Mouse (Mus musculus) cerebellum, adult 9-11 months (tissue): ENCODE measurements at regions not wholly inside any gene's neighbourhood (a gene's known extent, or its start where the extent isn't known, plus 50 kb on each side); places are given as distances from the start of the nearest gene placed in this dataset.
A peak's percentile ranks its signal among the peaks of the same experiment; 100 is the strongest.

Experiments used
- DNase-seq: peaks from one replicate; pipeline ENCODE4 v3.0.0; 2022

DNA sequence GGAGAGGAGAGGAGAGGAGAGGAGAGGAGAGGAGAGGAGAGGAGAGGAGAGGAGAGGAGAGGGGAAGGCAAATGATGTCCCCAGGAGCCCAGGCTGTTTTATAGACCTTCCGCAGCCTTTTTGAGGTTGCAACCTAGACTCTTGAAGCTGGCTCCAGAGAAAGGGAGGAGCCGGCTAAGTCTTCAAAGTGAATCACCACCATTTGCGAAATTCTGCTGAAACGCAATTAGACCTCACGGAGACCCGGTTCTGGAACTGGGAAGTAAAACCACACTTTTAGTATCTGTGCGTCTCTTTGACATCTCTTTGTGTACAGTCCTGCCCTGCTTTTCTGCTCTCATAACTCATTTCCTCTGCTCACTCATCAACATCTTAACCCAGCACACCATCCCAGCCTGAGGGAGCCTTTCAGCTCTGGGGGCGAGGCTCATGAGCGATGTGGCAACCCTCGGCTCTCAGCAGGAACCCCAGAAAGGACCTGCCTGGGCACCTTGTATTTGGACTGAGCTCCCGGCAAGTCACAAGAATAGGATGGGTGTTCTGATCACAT lies 196.6 kb upstream of the Jarid2 start:
- DNase-seq, result no peak

DNA sequence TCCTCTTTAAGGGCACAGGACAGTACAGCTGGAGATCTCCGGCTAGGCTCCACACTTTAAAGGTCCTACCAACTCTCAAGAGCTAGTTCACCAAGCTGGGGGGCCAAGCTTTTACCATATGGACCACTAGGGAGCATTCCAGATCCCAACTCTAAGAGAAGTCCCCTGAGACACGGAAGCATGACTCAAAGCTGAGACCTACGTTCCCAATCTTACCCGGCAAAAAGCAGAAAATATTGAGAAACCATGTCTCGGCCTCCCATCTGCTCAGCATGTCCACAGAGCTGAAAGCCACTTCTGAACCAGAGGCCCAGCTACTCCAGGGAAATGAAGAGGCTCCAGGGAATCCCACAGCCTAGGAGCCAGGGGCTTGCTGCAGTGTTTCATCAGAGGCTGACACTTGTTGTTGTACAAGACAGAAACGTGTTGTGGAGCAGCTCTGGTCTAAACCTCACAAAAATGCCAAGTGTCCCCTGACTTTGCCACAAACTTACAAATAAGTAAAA lies 194.6 kb upstream of the Jarid2 start:
- no peak for DNase-seq

- DNase-seq, result no peak
Observed at GRCm38 (mm10) chr13:44535441-44535840, 193.8 kb upstream of the Jarid2 start.

DNA sequence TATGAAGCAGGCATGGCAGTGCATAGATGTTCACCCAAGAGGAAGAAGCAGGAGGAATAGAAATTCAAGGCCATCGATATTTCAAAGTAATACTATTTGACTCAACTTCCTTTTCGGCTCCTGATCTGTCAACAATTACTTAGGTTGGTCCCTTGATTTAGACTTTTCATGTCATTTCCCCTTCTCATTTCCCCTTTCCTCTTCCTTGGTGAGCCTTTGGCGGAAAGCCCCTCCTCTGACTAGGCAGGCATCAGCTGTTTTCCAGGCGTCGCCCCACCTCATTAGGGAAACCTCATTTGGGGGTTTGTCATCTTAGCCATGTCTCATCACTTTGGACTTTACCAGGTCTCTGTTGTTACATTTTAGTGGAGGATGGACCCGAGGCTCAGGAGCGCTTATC lies 191.0 kb upstream of the Jarid2 start:
- DNase-seq, result no peak

DNA sequence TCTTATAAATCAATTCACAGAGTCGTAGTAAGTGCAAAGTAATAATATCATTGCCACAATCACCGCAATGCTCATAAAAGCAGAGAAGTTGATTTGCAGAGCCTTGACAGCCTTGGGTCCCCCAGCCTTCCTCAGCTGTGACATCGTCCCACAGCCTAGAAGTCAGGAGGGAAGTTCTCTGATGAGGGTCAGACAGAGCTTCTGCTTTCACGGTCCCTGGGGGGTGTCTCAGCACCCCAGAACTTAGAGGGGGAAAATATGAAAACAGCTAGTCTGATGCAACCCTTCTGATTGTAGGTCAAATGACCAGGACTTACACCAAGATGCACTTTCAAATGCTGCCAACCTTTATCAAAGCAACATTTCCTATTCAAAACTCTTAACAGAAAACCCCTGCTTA lies 188.9 kb upstream of the Jarid2 start:
- DNase-seq, result no peak

GRCm38 (mm10) chr13:44541243-44541653 lies 188.0 kb upstream of the Jarid2 start:
- peak; percentile 88 for DNase-seq

DNA sequence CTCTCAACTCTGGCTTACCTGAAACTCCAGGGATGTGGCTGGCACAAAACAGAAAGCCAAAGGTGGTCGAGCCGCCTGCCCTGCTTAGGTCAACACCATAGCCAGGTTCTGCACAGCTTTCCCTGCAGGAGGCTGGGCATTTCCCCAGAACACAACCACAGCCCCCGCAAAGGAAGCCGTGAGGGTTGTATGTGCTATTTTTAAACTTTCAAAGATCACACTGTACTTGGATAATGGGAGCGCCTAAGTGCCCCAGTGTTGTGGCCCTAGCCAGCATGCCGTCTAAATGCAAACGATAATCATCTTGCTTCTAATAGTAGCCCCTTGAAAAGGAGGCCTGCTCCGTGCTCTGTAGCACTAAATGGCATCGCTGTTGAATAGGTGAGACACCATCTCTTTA lies 184.5 kb upstream of the Jarid2 start:
- peak; percentile 19 for DNase-seq

GRCm38 (mm10) chr13:44546289-44546688 lies 183.0 kb upstream of the Jarid2 start:
- no peak for DNase-seq

GRCm38 (mm10) chr13:44548880-44549279 lies 180.4 kb upstream of the Jarid2 start:
- DNase-seq, result no peak

GRCm38 (mm10) chr13:44553363-44553762 lies 175.9 kb upstream of the Jarid2 start:
- no peak for DNase-seq

DNA sequence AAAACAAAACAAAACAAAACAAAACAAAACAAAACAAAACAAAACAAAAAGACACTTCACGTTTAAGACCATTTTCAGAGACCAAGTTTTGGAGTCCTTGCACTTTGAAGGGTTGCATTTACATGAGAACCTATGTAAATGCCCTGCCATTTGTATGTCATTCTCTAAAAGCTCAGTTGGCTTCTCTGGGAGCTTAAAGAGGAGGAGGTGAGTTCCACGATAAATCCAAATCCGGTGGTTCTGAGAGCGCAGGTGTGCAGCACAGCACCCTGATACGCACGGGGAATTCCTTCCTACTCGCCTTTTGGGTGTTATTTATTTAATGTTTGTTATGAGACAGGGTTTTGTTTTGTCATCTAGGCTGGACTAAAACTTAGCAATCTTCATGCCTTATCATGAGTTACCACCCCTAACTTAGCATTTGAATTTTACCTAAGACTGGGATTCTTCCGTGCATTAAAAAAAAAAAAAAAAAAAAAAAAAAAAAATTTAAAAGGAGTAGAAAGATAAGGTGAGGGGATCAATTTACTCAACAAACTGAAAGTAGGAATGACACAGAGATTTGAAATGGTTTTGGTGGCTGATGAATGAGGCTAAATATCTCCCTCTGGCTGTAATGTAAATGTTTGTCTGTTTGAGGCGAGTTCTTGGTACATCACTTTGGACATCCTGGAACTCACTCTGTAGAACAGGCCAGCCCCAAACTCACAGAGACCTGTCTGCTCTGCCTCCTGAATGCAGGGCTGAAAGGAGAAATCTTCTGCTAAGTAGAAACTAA lies 174.4 kb upstream of the Jarid2 start:
- no peak for DNase-seq

DNA sequence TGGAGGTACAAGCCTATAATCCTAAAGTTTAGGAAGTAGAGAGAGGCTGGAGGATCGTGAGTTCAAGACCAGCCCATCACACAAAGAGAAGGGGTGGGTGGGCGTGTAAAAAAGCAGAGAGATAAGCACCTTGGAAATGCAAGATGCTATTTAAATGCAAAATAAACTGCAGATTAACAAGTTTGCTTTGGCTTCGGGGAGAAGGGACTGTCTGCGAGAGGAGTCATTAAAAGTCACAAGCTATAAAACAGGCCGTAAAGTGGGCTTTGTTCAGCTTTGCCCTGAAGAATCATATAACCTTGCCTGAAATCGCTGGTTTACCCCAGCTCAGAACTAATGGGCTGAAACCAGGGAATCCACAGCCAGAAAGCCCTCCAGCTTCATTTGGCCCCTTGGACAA lies 173.3 kb upstream of the Jarid2 start:
- DNase-seq, result no peak

DNA sequence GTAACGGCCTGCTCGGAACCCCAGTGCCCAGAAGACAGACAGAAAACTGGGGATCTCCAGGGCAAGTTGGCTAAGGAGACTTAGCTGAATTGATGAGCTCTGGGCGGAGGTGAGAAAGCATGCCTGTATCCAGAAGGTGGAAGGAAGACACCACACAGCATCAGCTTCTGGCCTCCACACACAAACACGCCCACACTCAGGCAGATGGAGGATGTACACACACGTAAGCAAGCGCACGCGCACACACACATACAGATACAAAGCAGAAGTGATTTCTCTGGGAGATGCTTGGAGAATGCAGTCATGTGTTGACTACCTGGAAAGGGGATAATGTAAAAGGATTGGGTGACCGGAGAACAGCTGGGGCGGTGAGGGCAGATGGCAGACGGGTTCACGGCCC lies 171.2 kb upstream of the Jarid2 start:
- DNase-seq, result no peak

DNA sequence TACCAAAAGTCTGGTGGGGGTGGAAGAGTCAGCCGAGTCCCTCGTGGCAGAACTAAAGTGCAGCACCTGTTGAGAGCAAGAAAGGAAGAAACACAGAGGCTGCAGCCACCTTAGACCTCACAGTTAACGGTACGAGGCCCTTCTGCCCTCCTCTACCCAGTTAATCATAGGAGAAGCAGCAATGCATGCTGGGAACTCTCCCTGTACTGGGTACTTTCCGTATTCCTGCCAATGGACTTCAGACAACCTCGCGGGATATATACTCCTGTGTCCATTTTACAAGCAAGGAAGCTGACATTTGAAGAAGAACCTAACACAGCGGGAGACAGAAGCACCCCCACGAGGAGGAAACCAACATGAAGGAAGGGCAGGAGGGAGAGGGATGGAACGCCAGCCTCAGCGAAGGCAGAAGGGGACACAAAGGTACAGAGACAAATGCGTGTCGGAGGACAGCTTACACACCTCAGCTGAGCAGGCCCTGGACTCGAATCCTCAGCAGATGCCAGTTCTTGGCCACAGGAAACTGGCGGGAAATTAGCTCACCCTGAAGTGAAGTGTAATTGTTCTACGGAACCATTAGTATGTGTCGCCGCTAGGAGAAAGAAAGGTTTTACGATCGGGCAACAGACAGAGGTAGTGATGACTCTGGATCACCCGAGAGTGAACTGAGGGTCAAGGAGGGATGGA lies 170.6 kb upstream of the Jarid2 start:
- peak; percentile 56 for DNase-seq

DNA sequence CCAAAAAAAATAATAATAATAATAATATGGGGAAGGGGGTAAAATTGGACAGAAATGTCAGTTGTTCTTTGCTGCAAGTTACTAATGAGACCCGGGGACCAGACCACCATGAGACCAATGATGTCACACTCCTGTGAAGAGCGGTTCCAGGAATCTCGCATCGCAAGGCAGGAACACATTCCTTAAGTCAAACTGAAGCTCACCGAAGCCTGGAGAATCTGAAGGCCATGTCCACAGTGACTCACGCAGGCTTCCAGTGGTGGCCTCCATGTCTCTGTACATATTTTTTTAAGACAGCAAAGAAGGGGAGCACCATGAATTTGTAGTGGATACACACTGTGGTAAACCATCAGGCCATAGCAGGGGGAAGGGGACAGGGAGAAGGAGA lies 170.1 kb upstream of the Jarid2 start:
- no peak for DNase-seq

GRCm38 (mm10) chr13:44559706-44560105 lies 169.6 kb upstream of the Jarid2 start:
- DNase-seq, result no peak

- DNase-seq, result no peak
Observed at GRCm38 (mm10) chr13:44564705-44565104, 164.6 kb upstream of the Jarid2 start.

DNA sequence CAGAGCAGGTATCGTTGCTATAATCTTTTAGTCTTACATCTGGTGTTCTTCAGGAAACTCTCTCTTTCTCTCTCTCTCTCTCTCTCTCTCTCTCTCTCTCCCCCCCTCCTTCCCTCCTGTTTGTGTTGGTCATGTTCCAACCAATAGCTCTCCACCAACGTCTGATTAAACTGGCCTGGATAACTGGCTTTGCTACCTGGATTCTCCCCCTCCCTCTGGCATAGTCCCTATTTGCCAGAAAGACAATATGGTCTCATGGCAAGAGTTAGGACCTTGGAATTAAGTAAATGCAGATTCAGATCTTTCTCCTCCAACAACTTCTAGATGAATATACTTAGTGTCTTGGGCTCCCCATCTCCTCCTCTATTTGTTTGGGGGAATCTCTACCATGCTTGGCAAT lies 161.6 kb upstream of the Jarid2 start:
- peak; percentile 51 for DNase-seq

GRCm38 (mm10) chr13:44569241-44569778 lies 160.0 kb upstream of the Jarid2 start:
- no peak for DNase-seq

DNA sequence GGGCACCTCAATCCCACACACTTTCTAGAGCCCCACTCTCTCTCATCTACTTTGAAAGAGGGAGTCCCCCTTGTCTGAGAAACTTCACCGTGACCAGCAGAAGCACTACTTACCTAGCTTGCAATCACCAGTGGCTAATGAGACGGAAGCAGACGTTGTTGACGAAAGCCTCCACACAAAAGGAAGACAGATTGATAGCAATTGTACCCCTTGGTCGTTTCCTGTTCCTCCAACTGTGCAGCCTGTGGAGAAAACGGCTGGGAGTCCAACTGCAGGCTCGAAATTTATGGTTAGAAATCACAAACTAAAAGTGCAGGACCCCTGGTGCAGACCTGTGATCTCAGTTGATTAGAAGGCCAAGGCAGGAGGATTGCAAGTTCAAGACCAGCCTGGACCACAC lies 155.8 kb upstream of the Jarid2 start:
- DNase-seq, result no peak

DNA sequence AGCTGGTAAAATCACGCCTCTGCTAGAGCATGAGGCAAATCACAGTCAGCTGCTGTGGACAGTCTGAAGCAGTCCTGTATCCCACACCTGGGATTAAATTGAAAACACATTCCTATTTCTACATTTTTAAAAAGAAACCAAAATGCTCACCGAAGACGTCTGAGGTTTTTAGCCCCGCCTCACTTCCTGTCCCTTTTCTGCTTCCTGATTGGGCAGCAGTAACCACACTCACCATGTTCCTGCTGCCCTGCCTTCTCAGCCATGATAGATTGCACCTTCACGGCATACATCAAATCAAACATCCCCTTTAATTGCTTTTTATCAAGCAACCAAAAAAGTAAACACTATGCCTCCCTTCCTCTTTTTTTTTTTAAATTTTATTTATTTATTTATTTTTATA lies 150.1 kb upstream of the Jarid2 start:
- DNase-seq, result no peak

GRCm38 (mm10) chr13:44580156-44580736 lies 149.0 kb upstream of the Jarid2 start:
- no peak for DNase-seq

DNA sequence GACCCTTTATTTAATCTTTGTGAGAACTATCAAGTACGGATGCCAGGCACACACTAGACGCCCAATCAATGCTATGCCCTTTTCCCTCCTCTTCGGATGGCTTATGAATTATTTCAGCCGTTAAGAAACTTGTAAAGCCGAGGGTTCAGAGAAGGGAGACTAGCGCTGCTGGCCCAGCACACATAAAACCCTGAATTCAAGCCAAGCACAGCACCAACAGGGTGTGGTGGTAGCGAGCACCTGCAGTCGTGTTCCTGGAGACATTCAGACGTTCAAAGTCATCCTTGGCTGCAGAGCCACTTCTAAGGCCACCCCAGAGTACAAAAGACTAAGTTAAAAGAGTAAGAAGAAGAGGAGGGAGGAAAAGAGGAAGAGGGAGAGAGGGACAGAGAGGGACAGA lies 148.5 kb upstream of the Jarid2 start:
- no peak for DNase-seq
